Mouse (Mus musculus): Measurements from ENCODE around the gene Lifr.

Gene Lifr

DNA sequence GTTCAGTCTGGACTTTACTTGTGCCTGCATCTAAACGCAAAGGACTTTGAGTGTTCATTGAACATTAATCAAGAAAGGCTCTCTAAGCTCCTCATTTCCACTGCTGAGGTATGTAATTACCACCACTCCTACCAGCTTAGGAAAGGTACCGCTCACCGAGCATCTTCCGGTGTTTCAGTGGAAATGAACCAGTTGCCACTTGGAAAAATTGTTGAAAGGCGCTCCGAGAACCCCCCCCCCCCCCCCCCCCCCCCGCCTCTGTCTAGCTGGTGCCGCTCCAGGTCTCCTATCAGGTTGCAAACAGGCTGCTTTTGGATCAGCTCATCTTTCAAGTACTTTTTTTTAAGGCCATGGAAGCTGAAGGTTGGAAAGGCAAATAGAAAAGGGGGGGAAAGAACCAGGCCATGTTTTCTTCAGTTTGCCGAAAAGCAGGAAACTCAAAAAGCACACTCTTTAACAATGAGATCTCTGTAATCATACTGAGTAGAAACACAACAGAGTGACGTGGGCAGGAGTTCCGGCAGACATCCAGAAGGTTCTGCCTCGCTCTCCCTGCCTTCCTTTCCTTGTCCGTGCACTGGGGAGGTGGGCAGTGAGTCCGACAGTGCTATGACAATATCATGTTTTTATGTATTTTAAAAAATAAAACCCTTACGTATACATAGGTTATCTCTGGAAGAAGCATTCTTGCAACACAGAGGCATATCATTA is 9.3 kb upstream of the Lifr start:
- DNase-seq (ENCODE audit: low spot score in 2 of 2), result no peak

DNA sequence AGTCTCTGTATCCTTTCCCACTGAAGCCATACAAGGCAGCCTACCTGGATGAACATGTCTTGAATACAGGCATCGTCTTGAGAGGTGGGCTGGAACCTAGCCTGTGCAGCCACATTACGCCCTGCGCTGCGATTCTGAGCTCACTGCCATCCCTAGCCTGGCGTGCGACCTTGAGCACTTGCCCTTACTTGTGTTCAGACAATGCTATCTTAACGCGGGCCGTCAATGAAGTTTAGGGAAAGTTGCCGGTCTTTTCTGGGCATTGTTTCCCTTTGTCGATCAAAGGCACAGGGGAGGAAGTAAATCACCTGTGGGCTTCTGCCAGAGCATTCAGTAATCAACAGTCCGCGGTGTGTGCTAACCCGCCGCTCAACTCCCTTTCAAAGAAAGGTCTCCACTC is 8.6 kb upstream of the Lifr start:
- no peak for DNase-seq (ENCODE audit: low spot score in 2 of 2)

DNA sequence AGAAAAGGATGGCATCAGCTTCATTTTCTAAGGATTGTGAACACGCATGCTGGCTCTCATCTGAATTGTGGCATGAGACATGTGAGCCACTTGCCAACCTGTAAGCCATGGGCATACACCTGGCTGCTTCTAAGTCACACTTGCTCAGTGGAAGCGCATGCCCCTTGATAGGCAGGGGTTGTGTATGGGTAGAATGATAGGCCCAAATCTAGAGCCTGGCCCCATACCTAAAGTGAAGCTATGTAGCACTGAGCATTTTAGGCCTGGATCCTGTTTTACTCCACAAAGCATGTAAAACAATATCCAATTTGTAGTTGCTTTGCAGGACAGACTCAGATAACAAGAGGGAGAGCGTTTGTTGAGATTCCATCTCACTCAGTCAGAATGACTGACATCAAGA is 7.5 kb upstream of the Lifr start:
- DNase-seq (ENCODE audit: low spot score in 2 of 2), result no peak

DNA sequence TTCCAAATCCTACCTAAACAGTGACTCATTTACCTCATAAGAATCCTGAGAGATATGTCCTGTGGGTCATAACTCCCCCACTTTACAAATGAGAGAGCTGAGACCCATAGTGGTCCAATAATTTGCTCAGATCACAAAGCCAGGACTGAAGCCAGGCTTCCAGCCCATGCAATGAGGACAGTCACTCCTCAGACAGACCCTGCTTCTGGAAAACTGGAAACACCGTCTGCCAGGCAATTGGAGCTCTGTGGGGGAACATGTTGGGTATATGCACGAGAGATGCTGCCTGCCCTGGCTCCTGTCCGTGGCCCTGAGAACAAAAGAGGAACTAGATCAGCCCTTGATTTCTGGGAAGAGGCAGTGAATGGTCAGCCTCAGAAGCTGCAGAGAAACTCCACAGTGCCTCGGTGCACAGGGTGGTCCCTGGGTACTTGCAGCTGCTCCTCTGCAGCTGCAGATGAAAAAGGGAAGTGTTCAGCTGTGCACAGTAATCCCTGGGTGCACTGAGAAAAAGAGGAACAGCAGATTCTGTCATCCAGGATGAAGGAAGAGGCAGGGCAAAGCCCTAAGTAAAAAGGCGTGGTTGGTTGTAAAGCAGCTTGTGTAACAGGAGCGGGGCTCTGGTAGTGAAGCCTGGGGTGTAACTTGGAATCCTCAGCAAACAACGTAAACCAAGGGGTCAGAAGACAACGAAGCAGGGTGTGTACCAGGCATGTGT is 5.5 kb upstream of the Lifr start:
- DNase-seq (ENCODE audit: low spot score in 2 of 2), result no peak

DNA sequence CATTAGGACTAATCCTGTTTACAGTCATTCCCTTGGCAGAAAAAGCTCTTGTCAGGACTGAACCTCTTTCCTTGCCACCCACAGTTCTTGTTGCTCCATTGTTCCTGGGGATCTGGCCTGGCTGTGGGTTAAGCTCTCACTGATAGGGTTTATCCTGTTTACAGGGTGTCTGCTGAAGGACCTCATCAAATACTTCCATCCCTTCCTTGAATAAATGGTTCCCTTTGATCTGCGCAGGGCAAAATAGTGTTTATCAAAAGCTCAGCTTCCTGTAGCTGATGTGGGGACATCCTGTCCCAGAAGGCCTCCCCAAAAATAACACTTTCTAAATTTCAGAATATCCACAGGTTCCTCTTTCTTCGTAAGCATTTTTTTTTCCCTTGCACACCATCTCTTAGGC is 1.7 kb upstream of the Lifr start:
- no peak for DNase-seq (ENCODE audit: low spot score in 2 of 2)

DNA sequence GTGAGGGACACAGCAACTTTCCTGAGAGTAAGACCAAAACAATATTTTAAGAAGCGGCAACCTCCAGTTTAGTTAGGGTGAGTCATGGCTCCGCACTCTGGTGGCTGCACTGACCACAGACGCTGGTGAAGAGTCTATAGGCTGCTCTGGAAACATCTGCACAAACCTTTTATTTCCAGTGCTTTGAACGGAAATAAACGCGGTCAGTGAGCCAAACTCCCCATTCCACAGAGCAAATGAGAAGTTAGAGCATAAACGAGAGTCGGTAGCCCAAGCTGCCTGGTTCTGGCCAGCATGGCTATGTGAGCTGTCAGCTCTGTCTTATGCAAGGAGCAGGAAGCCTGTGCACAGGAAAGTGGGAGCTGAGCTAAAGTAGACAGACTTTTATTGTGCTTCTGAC is 1.9 kb downstream of the Lifr start:
- no peak for DNase-seq (ENCODE audit: low spot score in 2 of 2)

DNA sequence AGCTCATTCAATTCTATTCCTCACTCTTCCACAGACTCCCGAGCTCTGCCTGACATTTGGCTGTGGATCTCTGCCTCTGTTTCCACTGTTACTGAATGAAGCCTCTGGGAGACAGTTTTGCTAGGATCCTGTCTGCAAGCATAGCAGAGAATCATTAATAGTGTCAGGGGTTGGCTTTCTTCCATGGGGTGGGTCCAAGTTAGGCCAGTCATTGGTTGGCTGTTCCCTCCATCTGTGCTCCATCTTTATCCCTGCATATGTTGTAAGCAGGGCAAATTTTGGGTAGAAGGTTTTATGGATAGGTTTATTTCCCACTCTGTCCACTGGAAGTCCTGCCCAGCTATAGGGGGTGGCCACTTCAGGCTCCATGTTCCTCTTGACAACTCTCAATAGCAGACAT is 9.0 kb downstream of the Lifr start:
- DNase-seq (ENCODE audit: low spot score in 2 of 2), result no peak

DNA sequence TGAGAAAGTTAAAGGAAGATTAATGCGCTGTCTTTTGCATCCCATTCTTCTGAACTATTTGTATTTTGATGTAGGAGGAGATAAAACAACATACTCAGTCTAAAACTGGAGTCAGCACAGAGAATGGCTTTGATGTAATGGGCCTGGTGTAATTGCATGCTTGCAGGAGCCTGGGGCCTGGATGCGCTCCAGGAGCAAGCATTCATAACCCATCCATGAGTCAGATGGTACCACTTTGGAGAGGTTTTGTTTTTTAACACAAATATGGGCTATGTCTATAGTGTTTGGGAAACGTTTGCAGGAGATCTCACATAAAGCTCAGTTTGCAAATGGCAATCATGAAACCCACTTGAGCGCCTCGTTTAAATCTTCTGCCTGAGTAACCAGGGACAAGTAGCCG is 9.8 kb downstream of the Lifr start:
- no peak for DNase-seq (ENCODE audit: low spot score in 2 of 2)

DNA sequence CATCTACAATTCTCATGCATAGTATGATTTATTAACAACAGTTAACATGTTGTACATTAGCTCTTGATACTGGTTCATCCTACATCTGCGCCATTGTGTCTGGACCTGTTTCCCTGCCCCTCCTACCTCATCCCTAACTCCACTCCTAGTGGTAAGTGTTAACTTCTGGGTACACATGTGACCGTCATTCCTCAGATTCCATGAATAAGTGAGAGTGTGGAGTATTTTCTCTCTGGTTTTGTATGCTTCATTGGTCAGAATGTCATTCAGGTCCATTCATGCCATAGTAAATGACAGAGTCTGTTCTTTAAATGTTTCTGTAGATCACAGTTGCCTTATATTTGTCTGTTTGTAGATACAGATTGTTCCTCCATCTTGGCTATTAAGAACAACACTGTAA is 12.6 kb downstream of the Lifr start:
- DNase-seq (ENCODE audit: low spot score in 2 of 2), result no peak

DNA sequence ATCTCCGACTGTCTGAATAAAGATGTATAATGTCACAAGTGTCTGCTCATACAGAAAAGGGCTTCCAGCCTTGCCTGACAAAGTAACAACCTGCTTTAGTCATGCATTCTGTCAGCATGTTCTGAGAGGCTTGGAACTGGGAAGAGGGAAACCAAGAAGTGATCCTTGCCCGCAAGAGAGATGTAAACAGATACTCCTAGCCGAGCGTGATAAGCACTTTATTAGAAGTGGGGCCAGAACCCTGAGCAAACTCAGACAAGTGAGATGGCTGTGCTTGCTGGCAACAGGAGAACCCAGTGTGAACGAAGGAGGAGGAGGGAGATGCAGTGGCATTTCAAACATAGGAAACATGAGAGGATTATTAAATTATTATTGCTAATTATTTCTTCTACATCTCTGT is 14.8 kb downstream of the Lifr start:
- no peak for DNase-seq (ENCODE audit: low spot score in 2 of 2)

DNA sequence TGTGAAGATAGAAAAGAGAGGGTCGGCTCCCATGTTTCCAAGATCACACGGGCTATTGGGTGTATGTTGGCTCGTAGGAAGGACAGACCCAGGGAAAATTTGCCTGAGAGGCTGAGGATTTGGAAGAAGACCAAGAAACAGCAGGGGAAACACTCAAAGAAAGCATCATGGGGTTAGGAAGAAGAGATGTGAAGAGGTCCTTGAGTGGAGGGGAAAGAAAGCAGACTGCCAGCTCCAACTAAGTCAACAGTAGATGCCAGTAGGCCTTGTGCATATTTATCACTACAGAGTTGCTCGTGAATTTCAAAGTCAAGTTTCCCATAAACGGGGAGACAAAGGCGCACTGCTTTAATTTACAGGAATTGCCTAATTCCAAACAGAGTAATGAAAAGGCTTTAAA is 17.7 kb downstream of the Lifr start:
- DNase-seq (ENCODE audit: low spot score in 2 of 2), result no peak

DNA sequence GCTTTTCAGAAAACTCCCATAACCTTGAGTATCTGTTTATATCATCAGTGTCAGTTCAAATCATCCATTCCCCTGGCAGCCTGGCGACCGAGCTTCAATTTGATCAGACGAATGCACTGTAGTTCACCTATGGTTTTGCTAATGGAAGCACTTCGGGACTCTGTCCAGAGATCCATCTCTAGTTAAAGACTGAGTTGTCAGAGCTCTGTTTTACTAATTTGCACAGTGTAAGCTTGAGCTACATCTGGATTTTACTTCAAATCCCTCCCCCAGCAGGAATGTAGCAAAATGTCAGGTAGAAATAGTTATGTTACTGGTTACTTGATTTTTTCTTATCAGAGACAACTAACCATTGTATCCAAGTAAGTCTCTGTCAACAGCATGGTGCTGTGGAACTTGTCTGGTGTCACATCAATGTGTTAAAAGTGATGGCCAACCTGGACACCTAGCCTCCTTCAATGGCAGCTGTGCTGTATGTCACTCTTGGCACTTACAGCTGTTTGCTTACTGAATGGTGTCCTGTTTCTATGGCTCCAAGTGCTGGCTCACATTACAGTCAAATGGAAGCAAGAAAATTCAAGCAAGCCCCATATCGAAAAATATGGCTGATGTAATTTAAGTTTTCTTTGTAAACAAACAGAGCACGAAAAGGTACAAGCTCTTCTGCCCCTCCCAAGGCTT is 22.0 kb downstream of the Lifr start:
- DNase-seq (ENCODE audit: low spot score in 2 of 2), result no peak

DNA sequence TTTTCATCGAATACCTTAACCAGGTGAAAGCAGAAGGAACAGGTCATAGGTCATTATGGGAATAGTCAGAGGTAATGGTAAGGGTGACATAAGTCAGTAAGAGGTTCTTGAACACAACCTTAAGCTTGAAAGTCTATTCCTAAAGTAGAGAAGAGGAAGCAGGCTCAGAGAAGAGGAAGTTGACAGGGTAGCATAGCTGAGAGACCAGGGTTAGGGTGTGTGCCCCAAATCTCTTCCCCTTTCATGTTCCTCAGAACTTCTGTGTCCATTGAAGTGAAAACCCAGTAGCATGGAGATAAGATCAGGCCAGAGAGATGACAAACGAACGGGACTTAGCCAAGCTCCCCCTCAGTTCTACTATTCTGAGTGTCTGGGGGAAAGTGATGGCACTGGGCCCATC is 23.5 kb downstream of the Lifr start:
- no peak for DNase-seq (ENCODE audit: low spot score in 2 of 2)

DNA sequence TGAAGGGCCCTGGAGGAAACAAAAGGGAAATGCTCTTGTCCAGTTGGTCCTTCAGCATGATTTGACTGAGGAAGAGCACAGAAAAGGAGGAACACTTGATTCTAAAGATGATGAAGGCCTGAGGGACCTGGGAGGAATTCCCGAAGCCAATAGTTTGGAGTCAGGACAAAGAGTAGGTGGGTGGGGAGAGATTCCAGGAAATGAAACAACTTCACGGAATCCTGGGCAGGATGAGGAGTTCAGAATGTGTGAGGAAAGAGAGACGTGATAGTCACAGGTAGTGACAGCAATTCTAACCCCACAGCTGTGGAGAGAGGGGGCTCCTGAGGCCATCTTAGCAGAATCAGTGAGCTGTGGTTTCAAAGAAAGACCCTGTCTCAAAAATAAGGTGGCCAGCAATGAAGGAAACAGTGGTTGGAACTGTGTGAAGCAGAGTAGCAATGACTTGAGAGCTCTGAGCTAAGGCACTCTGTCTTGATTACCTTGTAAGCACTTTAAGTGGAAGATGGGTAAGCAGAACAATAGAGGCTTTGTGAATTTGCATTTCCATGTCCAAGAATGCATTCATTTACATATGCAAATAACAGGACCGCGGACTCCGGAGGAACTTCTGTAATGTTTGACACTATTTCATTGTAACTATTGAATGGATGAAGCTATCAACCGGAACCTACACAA is 25.1 kb downstream of the Lifr start:
- DNase-seq (ENCODE audit: low spot score in 2 of 2), result no peak

DNA sequence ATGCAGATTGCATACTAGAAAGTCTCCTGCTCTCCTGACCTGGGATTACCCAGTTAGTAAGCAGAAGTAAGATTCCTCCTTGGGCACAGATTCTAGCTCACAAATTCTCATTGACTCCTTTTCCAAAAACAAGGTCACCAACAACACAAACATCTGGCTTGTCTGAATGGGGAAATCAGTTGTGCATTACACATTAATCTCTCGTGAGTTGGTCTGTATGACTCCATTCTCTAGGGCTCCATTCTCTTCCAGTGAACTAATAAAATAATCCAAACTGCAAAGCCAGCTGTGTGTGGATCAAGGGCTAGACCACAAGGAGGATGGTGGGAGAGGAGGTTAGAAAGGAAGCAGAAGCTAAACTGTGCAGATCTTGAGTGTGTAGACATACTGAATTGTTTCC is 25.8 kb downstream of the Lifr start:
- DNase-seq (ENCODE audit: low spot score in 2 of 2), result no peak

DNA sequence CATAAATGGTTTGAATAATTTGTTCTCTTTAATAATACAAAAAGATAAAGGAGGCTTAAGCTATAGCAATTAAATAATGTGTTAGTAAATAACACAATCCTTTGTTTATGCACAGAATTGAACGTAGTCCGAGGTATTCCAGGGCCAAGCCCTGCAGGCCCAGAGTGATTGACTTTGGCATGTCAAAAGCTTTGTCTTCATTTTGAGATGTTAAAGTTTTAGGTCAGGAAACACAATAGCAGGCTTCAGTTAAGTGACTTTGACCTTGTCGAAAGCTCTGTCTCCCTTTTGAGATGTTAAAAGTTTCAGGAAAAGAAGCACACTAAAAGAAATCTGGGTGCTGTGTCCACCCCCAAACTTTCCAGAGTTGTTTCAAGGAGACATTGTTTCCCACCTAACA is 26.3 kb downstream of the Lifr start:
- DNase-seq (ENCODE audit: low spot score in 2 of 2), result no peak

DNA sequence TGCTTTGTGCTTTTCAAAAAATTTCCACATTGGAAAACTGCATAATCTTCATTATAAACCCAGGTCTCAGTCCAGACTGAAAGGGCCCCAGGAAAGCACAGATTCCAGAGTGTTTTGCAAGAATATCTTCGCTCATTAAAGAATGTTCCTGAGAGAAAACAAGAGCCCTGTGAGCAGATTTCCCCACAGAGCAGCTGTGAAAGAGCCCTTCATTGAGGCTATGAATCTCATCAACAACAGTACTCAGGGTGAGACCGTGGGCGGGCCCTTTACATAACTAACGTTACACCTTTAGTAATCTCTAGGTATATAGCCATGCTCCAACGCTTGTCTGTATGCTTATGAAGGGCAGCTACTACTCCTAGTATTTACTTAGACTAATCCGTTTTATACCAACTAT is 27.5 kb downstream of the Lifr start:
- no peak for DNase-seq (ENCODE audit: low spot score in 2 of 2)

DNA sequence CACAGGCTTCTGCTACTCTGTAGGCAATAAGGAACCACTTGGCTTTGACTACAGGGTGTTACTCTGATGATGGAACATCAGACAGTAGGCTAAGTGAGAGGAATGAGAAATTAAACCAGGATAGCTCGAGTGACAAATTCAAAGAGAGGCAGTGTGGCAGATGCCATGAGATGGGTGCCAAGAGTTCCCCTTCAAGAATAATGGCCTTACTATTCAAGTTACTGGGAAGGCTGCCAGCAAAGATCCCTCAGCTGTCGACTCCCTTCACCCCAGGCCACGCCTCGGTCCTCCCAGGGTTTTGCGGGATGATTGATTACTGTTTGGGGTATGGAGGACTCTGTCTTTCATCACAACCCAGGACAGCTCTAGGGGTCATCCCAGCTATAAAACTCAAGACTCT is 28.4 kb downstream of the Lifr start:
- DNase-seq (ENCODE audit: low spot score in 2 of 2), result no peak

DNA sequence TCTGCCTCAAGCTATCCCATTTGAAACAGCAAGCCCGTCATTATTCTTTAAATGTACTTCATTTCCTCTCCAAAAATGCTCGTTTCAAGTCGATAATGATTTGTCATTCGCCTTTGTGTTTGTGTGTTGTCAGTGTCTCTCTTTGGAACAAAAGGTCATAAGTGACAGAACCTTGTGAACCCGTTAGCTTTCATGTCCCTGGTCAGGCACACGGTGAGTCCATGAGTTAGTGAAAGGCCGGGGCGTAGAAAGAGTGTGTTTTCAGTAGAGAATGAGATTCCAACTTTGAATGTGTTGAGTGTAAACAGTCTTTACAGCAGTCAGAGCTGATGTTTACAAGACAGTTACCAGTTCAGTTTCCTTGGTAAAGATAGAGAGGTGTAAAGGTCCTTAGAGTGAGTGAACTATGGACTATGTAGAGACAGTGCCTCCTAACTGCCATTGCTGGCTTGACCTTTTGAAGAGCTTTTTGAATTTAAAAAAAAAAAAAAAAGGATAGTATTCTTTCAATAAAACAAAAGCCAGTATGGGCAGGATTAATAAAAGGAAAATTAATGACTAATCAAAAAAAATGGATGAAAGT is 29.6 kb downstream of the Lifr start:
- no peak for DNase-seq (ENCODE audit: low spot score in 2 of 2)

DNA sequence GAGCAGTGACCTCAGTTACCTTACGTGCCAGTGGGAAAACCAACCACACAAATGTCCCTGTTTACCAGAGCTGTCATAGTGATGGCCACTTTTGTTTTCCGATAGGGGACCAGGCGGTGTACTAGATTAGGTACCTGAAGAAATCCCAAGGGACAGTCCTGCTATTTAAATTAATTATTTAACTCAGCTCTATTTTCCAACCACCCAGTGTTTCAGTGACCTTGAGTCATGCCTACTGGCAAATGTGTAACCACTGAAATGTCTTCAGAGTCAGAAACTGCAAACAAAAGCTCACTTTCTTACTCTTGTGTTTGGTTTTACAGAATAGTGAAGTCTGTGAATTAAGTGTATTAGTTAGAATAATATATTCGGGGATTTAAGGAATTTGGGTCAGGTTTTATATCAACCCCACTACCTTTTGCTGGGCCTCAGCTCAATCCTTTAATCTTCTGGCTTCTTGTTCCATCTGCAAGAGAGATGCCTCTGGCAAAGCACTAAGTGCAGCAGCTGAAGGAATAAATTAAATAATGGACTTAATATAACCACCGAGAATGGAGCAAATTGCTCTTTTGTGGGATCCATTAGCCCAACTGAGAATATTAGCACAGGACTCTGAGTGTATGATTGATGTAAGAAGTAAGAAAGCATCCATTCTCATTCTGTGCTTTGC is 33.5 kb downstream of the Lifr start:
- no peak for DNase-seq (ENCODE audit: low spot score in 2 of 2)

DNA sequence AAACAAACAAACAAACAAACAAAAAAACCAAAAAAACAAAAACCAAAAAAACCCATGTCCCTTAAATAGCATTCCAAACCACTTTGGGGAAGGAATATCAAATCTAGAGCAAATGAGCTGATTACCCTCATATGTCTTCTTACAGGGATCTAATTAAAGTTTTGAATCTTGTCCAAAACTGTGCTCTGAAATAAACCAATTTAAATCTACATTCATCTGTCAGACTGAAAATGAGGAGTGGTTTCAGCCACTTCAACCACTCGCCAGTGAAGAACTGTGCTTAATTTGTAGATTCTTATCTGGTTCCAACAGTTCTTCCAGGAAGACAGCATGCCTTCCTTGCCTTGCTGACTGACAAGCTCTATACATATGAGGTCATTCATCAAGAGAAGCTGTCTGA is 35.8 kb downstream of the Lifr start:
- DNase-seq (ENCODE audit: low spot score in 2 of 2), result no peak

DNA sequence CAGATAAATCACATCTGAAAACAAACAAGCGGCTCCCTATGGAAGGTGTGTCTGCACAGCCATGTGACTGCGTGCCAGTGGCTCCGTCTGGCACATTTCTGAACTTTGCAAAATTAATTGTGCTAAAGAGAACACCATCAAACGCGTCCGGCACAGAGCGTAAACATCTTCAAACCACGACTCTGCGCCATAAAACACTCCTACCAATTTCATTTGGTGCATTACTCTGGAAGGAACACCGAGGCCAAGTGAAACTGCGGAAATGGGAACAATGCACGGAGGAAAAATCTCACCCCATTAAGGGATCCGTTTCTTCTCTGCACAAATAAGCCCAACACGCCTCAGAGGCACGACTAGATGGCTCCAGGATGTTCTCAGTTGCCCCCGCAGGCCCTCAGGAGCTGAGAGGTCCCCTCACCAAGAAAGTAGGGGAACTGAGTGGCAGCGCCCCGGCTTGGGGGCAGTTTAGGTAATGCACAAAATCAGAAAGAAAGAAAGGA is 38.3 kb downstream of the Lifr start:
- no peak for DNase-seq (ENCODE audit: low spot score in 2 of 2)
